Mouse (Mus musculus) frontal cortex, postnatal 25 days (tissue): Measurements from ENCODE around the gene Ephx4.
"Not testable (repeated sequence)": the region's sequence is repeated elsewhere in the genome, so short reads cannot be mapped to it uniquely, and the experiment has no call there.

Source experiments
- DNase-seq, 2 experiments: peaks; one replicate each; pipeline ENCODE4 v3.0.0; 2022; ENCODE audit warnings: low spot score in 2 of 2

Gene Ephx4

GRCm38 (mm10) chr5:107402436-107402835, at the start of gene Ephx4:
Gene Ephx4, plus strand, starts transcription at chr5:107402736.
- no peak for DNase-seq

DNA sequence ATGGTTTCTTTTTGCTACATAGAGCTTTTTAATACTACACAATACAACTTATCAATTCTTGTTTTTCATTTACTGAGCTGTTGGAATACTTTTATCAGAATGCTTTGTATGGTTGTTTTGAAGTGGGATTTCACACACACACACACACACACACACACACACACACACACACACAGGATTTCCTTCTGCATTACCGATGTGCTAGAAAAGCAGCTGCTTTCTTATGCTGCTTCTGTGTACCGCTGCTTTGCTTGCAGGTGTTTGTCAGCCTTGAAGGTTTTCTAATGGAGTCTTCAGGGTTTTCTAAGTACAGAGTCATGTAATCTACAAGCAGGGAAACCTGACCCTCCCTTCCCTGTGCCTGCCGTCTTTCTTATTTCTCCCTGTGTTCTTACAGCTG, 48.6 kb upstream of the Ephx4 start:
- DNase-seq: no peak

- no peak for DNase-seq
These were observed 46.7 kb upstream of the Ephx4 start for GRCm38 (mm10) chr5:107355801-107356200.

GRCm38 (mm10) chr5:107357723-107358122, 44.8 kb upstream of the Ephx4 start:
- DNase-seq: no peak

GRCm38 (mm10) chr5:107359395-107360053, 43.0 kb upstream of the Ephx4 start:
- peak; percentile 71 to 74 for DNase-seq

DNA sequence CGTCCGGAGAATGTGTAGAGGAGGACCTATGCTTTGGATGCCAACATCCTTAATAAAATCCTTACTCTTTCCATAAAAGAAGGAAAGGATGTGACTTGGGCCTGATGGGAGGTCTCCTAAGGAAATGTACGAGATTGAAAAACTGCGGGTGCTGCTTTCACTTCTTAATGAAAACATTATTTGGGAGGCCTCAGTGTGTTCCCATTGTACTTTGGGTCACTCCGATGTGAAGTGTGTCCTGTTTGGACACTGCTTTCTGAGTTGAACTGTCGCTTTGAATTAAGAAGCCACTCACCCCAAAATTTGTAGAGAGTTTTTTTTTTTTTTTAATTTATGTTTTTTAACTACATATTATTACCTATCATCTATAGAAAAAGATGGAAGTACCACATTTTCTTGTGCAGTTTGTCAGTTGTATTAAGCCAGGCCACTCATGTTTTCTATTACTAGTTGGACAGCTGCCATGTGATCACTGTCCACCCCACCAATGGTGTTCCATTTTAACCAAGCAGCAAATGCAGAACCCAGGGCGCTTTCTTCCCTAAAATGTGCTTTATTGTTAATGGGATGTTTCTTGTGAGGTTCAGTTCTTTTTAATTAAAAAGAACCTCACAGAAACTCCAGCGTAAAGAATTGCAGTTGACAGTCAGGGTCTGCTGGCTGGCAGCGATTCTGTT, 42.3 kb upstream of the Ephx4 start:
- DNase-seq: no peak

DNA sequence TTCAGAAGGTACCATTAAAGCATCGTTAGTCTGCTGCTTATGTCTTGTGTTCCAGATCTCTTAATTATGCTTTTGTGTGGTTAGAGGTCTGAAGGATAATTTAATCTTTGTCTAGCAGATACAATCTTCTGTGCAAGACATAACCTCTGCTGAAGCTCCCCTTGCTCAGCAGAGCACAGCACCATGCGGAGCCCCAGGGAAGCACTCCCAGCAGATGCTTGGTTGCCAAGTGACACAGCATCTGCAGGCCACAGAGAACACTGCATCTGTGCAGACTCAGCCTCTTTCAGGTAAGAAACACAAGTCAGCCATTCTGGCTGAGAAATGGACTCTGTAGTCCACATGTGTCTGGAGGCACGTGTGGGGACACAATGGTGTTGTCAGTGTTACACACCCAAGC, 32.5 kb upstream of the Ephx4 start:
- DNase-seq: no peak

- no peak for DNase-seq
These were observed 31.2 kb upstream of the Ephx4 start for GRCm38 (mm10) chr5:107371335-107371734.

DNA sequence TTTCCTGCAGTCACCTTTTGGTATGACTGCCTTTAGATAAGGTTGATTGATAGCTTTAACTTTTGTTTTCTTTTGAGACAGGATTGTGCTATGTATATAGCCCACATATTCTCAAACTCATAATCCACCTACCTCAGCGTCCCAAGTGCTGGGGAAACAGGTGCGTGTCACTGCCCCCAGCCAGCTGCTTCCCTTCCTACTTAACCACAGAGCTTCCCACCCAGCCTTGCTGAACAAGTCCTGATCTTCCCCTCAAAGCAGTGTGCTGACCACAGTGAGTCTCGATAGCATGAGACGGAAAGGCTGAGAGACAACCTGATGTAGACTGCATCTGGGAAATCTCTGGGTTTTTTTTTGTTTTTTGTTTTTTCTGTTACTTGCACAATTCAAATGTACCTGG, 29.3 kb upstream of the Ephx4 start:
- DNase-seq: no peak

DNA sequence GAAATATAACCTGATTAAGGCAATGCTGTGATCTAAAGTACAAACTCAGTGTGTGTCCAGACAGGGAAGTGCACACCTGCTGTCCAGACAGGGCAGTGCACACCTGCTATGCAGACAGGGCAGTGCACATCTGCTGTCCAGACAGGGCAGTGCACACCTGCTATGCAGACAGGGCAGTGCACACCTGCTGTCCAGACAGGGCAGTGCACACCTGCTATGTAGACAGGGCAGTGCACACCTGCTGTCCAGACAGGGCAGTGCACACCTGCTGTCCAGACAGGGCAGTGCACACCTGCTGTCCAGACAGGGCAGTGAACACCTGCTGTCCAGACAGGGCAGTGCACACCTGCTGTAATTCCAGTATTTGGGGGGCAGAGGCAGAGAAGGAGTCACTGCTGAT, 16.1 kb upstream of the Ephx4 start:
- DNase-seq: not testable (repeated sequence)

DNA sequence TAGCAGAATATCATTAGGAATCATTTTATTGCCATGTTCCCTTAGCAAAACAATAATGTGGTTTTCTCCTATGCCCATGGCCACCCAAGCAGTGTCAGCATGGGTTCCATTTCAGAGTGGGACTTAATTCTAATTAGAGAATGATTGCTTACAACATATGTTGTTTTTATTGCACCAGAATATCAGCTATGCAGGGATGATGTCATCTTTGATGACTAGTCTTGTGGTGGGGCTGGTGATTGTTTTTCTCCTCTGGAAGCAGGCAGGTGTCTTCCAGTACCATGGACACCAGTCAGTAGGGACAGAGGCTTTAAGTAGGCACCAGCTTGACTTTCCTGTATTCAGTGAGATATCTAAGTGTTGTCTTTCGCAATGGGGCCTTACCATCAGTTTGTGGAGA, 14.7 kb upstream of the Ephx4 start:
- no peak for DNase-seq

GRCm38 (mm10) chr5:107389373-107389772, 13.2 kb upstream of the Ephx4 start:
- DNase-seq: no peak

DNA sequence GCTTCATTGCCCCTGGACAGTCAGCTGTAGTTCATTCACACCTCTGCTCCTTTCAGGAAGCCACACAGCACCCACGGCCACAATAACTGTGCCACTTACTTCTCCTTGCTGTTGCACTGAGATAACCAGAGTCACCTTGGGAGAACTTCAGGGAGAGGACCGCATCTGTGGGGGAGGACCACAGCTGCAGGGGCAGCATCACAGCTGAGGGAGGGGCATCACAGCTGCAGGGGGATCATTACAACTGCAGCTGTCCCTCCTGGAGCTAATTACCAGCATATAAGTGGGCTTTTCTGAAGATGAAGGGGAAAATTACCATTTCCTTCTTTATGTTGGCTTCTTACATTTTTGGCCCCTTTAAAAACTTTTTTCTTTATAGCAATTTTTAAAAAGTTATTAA, 8.1 kb upstream of the Ephx4 start:
- no peak for DNase-seq

GRCm38 (mm10) chr5:107403011-107403946, 743 bp downstream of the Ephx4 start:
- peak; percentile 18 to 28 for DNase-seq

GRCm38 (mm10) chr5:107403947-107404684, 1.6 kb downstream of the Ephx4 start:
- peak; percentile 28 to 37 for DNase-seq

DNA sequence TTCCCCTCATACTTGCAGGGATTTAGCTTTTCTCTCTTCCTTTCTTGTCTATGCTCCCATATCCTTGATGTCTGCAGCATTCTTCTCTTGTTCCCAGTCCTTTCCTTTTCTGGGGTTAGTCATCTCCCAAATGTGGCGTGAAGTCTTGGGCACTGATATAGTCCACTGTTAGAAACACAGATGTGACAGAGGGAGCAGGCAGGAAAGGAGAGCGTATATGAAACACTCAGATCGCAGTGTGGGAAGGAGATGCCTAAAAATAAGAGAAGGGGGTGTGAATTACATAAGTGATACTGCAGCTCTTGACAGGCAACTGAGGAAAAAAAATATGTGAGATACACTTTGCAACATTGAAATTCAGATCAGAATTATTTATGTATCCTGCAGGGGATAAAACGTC, 2.8 kb downstream of the Ephx4 start:
- DNase-seq: peak in 1 of 2 experiments; percentile 40

DNA sequence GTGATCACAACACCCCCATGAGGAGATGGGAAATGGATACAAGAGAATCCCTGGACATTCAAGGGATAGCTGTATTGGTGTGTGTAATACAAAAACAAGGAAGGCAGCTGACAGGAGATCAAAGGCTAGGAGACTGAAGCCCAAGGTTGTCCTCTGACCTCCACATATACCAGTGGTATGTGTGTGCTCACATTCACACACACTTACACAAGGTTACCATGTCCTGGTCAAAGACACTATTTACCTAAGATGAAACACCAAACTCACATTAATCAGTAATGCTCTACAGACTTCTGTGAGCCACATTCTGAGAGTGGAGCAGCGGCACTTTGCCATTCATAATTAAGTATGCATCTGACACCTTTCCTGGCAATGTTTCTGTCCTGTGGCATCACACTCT, 7.8 kb downstream of the Ephx4 start:
- DNase-seq: no peak

GRCm38 (mm10) chr5:107411326-107411725, 8.8 kb downstream of the Ephx4 start:
- DNase-seq: no peak

DNA sequence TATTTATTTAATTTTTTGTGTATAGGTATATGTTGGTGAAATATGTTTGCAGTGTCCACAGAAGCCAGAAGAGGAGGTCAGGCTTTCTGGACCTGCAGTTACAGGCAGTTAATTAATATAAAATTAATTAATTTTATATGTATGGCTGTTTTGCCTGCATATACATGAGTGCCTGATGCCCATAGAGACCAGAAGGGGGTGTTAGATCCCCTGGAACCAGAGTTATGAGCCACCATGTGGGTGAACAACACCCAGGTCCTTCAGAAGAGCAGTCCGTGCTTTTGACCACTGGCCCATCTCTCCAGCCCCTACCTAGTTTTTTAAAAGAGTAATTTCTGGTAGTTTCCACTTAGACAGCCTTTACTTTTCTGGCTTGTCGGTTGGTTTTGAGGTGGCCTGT, 9.7 kb downstream of the Ephx4 start:
- DNase-seq: no peak

DNA sequence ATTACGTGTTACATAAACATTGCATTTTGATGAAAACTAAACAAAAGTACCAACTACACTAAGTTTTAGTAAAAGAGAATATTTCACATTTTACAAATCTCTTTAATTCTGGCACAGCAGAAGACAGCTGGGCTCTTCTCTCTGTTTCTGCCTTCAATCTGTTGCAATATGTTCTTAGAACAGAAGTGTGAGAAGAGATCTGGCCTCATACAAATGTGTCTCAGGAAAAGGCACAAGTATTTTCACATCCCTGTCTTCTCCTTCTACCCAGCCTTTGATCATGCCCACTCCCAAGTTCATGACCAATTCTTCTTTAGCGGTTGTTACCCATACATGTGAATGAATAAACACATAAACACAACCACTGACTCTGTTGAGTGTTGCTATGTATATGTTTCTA, 12.6 kb downstream of the Ephx4 start:
- DNase-seq: no peak

DNA sequence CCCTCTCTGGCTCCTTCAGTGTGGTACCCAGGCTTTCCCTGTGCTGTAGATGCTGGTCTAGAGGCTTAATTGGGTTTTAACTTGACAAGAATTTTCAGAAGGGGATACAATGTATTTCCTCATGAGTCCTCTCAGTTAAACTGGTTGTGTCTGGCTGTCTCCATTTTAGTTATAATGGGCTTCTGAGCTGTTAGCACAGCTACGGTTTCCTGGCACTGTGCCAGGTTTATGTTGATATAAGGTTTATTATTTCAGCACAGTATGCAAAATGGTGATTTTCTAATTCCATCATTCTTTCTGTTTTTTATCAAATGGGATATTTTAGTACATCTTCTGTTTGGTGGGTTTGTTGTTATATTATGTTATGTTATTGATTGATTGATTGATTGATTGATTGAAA, 19.1 kb downstream of the Ephx4 start:
- no peak for DNase-seq

GRCm38 (mm10) chr5:107431249-107431648, 28.7 kb downstream of the Ephx4 start, which contains the start of gene Lpcat2b:
Gene Lpcat2b, plus strand, starts transcription at chr5:107431549.
- DNase-seq: no peak
